Mouse (Mus musculus): ENCODE measurements around the gene Trpc4ap. TPM values are rescaled to one million over a fixed set of nuclear protein-coding genes. Genes with fewer than 3 reads are reported as not detected.
"Not testable (repeated sequence)": the region's sequence is repeated elsewhere in the genome, so short reads cannot be mapped to it uniquely, and the experiment has no call there.

Trpc4ap gene
- polyA plus RNA-seq (2012; rRNA removed): 131 and 141 TPM in 2 replicates

- DNase-seq (ENCODE audit: low read depth): no peak
Observed at GRCm38 (mm10) chr2:155691723-155692493, at the start of gene Trpc4ap. Trpc4ap (minus strand) TSS chr2:155692384.

DNA sequence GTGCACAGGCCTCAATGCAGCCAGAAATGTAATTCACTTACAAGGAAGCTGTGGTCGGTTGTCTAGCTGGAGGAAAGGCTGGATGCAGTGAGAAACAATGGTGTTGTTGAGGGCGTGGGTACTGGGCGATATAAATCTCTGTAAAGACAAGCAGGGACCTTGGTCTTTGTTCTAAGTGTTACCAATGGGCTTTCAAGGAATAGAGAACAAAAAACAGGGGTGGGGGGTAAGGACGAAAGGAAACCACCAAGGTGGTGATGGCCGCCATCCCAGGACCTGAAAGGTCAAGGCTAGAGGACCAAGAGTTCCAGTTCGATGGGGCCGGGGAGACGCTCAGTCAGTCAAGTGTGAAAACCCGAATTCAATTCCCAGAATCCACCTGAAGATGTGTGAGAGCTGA, 45.6 kb upstream of the Trpc4ap start:
- no peak for DNase-seq (ENCODE audit: low read depth)

GRCm38 (mm10) chr2:155736936-155737335, 44.8 kb upstream of the Trpc4ap start:
- DNase-seq (ENCODE audit: low read depth): no peak

- DNase-seq (ENCODE audit: low read depth): not testable (repeated sequence)
Observed at GRCm38 (mm10) chr2:155735766-155736165, 43.6 kb upstream of the Trpc4ap start, which contains the start of gene Gm17581. Gm17581 (minus strand) TSS chr2:155735866.

DNA sequence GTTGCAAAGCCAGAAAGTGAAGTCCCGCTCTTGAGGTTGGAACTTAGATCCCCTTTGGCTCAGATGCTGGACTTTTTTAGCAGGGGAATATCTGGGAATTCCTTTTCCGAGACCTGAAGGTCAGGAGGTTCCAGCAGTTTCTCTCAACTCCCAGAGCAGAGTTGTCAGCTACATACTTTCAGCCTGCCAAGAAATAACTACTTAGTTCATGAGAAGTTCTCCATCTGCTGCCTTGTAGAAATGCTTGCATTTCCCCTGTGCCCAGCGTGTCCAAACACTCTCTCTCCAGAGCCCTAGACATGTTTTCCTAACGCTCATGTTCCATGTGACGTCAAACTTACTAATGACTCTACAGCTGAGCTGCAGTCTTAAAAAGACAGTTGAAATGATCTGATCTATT, 42.9 kb upstream of the Trpc4ap start:
- DNase-seq (ENCODE audit: low read depth): no peak

GRCm38 (mm10) chr2:155729158-155729645, 37.0 kb upstream of the Trpc4ap start, which contains the start of gene Edem2:
Edem2 (minus strand) TSS chr2:155729475.
- DNase-seq (ENCODE audit: low read depth): peak; percentile 51

DNA sequence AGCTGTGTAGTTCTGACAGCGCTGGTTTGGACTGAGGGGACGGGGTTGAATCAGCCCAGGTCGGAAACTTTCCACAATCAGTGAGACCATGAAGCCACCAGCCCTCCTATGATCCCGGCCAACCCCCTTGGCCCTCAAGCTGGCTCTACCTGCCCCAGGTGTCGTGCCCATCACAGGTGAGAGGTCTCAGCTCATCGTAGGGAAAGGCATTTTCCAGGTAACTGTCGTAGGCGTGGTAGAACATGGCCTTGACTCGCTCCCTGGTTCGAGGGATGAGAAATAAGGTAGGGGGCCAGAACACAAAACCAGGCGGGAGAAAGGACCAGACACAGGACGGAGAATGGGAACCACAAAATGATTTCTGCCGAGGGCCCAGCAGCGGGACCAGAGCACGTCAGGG, 36.6 kb upstream of the Trpc4ap start:
- no peak for DNase-seq (ENCODE audit: low read depth)

GRCm38 (mm10) chr2:155727764-155728395, 35.7 kb upstream of the Trpc4ap start:
- no peak for DNase-seq (ENCODE audit: low read depth)

DNA sequence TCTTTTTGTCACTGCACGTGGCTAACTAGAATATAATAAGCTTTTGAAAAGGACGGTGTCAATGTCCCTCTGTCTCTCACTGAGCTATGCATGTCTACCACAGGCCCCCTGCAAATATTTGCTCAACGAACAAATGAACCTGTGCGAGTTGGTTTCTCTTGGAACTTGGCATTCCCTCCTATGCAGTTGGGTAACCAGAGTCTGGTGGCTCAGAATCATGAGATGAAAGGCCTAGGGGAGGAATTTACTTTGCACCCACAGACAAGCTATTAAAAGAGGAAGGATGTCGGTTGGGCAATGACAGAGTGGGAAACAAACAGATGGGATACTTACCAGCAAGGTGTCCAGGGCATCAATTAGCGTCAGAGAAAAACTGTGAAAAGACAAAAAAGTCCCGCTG, 34.1 kb upstream of the Trpc4ap start:
- DNase-seq (ENCODE audit: low read depth): peak; percentile 64

- no peak for DNase-seq (ENCODE audit: low read depth)
Observed at GRCm38 (mm10) chr2:155724526-155724925, 32.3 kb upstream of the Trpc4ap start.

- DNase-seq (ENCODE audit: low read depth): no peak
Observed at GRCm38 (mm10) chr2:155724036-155724435, 31.9 kb upstream of the Trpc4ap start.

GRCm38 (mm10) chr2:155720585-155720984, 28.4 kb upstream of the Trpc4ap start:
- DNase-seq (ENCODE audit: low read depth): no peak

GRCm38 (mm10) chr2:155717082-155717990, 25.2 kb upstream of the Trpc4ap start:
- no peak for DNase-seq (ENCODE audit: low read depth)

DNA sequence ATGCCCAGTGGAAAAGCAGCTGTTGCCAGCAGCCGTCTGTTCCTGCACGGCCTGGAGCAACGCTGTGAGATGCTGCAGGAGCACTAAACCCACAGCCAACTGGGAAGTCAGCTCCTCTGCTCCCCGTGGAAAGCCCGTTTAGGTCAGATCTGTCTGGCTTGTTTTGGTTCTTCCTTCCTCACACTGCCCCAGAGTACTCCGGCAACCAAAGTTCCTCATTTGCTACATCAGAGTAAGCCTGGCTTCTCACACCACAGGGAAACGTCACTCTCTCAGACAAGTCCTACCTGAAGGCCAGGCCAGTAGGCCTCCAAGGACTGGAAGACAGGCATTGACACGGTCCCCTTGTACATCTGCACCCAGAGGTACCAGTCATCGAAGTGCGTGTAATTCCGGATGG, 18.4 kb upstream of the Trpc4ap start:
- no peak for DNase-seq (ENCODE audit: low read depth)

- DNase-seq (ENCODE audit: low read depth): no peak
Observed at GRCm38 (mm10) chr2:155707251-155707650, 15.1 kb upstream of the Trpc4ap start.

- no peak for DNase-seq (ENCODE audit: low read depth)
Observed at GRCm38 (mm10) chr2:155703630-155704029, 11.4 kb upstream of the Trpc4ap start.

- DNase-seq (ENCODE audit: low read depth): no peak
Observed at GRCm38 (mm10) chr2:155701399-155701919, 9.3 kb upstream of the Trpc4ap start.

- DNase-seq (ENCODE audit: low read depth): not testable (repeated sequence)
Observed at GRCm38 (mm10) chr2:155698443-155698842, 6.3 kb upstream of the Trpc4ap start.

DNA sequence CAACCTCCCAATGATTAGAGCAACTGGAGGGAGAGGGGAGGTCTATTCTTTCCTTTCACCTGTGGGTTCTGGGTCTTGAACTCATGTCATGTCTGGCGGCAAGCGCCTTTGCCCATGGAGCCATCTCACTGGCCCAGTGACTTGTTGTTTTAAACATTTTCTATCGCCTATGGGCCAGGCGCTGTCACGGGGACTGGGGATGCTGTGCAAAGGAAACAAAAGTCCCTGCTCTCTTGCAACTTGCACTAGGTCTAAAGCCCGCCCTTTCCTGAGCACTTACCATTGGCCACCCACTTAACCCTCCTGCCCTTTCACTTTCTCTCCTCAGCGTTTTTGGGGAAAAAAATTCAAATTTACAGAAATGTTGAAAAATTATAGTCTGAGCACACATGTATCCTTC, 4.7 kb upstream of the Trpc4ap start:
- no peak for DNase-seq (ENCODE audit: low read depth)

DNA sequence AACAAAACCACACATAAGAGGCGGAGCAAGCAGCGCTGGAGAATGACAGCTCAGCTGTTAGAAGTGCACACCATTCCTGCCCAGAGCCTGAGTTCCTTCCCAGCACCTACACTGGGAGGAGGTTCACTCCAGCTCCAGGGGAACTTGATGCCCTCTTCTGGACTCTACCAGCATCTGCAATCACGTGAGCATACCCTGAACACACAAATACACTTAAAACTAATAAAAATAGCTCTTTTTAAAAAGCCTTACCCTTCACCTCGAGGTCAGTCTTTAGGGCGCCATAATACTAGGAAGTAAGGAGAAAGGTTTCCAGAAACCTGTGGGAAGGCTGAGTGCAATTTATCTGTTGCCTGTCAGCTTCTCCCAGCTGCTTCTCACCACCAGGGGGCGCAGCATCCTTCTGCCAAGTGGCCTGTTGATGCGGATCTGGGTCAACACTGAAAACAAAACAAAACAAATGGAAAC, 3.9 kb upstream of the Trpc4ap start:
- no peak for DNase-seq (ENCODE audit: low read depth)

DNA sequence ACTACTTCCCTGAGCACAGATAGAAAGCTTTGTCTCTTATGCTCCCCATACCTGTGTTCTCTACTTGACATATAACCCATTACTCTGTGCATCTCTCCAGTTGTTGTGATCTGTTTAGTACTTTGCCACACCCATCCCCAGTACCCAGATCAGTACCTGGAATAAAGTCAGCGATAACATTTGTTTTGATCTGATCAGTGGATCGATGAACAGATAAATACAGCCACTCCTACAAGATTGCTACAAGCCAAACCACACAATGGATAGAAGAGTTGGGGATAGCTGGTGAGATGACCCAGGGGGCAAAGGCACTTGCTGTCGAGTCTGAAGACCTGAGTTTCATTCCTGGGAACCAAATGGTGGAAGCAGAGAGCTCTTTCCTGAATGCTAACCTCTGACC, 3.1 kb upstream of the Trpc4ap start:
- DNase-seq (ENCODE audit: low read depth): no peak

- DNase-seq (ENCODE audit: low read depth): no peak
Observed at GRCm38 (mm10) chr2:155694564-155694963, 2.4 kb upstream of the Trpc4ap start.
